Mouse (Mus musculus): ENCODE measurements around the gene Tor1aip1.
A peak's percentile ranks its signal among the peaks of the same experiment; 100 is the strongest.

Gene Tor1aip1

GRCm38 (mm10) chr1:156033921-156034320, 2.4 kb downstream of the Tor1aip1 start:
- DNase-seq (ENCODE audit: low spot score in 2 of 2): no peak

GRCm38 (mm10) chr1:156028340-156028975, 7.8 kb downstream of the Tor1aip1 start:
- DNase-seq (ENCODE audit: low spot score in 2 of 2): no peak

GRCm38 (mm10) chr1:156027849-156028248, 8.4 kb downstream of the Tor1aip1 start:
- DNase-seq (ENCODE audit: low spot score in 2 of 2): no peak

GRCm38 (mm10) chr1:156024831-156025503, 11.3 kb downstream of the Tor1aip1 start:
- DNase-seq (ENCODE audit: low spot score in 2 of 2): peak; percentile 22 to 38

- no peak for DNase-seq (ENCODE audit: low spot score in 2 of 2)
Measured at GRCm38 (mm10) chr1:156020402-156020801, 15.9 kb downstream of the Tor1aip1 start.

- no peak for DNase-seq (ENCODE audit: low spot score in 2 of 2)
Measured at GRCm38 (mm10) chr1:156019800-156020199, 16.5 kb downstream of the Tor1aip1 start.

- DNase-seq (ENCODE audit: low spot score in 2 of 2): no peak
Measured at GRCm38 (mm10) chr1:156009003-156009402, 27.3 kb downstream of the Tor1aip1 start.

GRCm38 (mm10) chr1:156005906-156006305, 30.4 kb downstream of the Tor1aip1 start:
- DNase-seq (ENCODE audit: low spot score in 2 of 2): no peak

GRCm38 (mm10) chr1:156003201-156003935, 32.9 kb downstream of the Tor1aip1 start:
- no peak for DNase-seq (ENCODE audit: low spot score in 2 of 2)

GRCm38 (mm10) chr1:156002366-156002765, 33.9 kb downstream of the Tor1aip1 start:
- no peak for DNase-seq (ENCODE audit: low spot score in 2 of 2)

GRCm38 (mm10) chr1:155995612-155996011, 40.7 kb downstream of the Tor1aip1 start:
- no peak for DNase-seq (ENCODE audit: low spot score in 2 of 2)

GRCm38 (mm10) chr1:155994524-155994923, 41.8 kb downstream of the Tor1aip1 start:
- no peak for DNase-seq (ENCODE audit: low spot score in 2 of 2)

GRCm38 (mm10) chr1:155990391-155990790, 45.9 kb downstream of the Tor1aip1 start:
- DNase-seq (ENCODE audit: low spot score in 2 of 2): no peak

GRCm38 (mm10) chr1:155989387-155989786, 46.9 kb downstream of the Tor1aip1 start:
- DNase-seq (ENCODE audit: low spot score in 2 of 2): no peak

- DNase-seq (ENCODE audit: low spot score in 2 of 2): no peak
Measured at GRCm38 (mm10) chr1:155987625-155988024, 48.7 kb downstream of the Tor1aip1 start.

- DNase-seq (ENCODE audit: low spot score in 2 of 2): no peak
Measured at GRCm38 (mm10) chr1:155974931-155975330, 61.3 kb downstream of the Tor1aip1 start.

- DNase-seq (ENCODE audit: low spot score in 2 of 2): peak in 1 of 2 experiments; percentile 30
Measured at GRCm38 (mm10) chr1:155973719-155974379, 62.4 kb downstream of the Tor1aip1 start.

GRCm38 (mm10) chr1:155973068-155973718, 63.1 kb downstream of the Tor1aip1 start, which contains the start of gene Cep350:
TSS of gene Cep350 (minus strand) at chr1:155973255.
- DNase-seq (ENCODE audit: low spot score in 2 of 2): peak; percentile 97

GRCm38 (mm10) chr1:155972146-155973067, 63.9 kb downstream of the Tor1aip1 start:
- DNase-seq (ENCODE audit: low spot score in 2 of 2): peak in 1 of 2 experiments; percentile 12

Measured in right cerebral cortex, adult 2 months (tissue).